Mouse (Mus musculus): ENCODE results near the gene Aplp2. TPM values are rescaled to one million over a fixed set of nuclear protein-coding genes. Genes with fewer than 3 reads are reported as not detected.
A peak's percentile ranks its signal among the peaks of the same experiment; 100 is the strongest.

Gene Aplp2
- polyA plus RNA-seq, 1 experiment, result 657 TPM

- H3K27ac ChIP-seq (replicated peaks; ENCODE audit: low read depth, low read length), result no peak overlapping the region
- no peak overlapping the region for H3K4me3 ChIP-seq (ENCODE audit: insufficient read depth, low read depth, low read length)
- no peaks in the 10 kb centered on the region for H3K4me1 ChIP-seq (ENCODE audit: control insufficient read depth, insufficient read depth, insufficient read length, low read length)
These were observed 29.1 kb upstream of the Aplp2 start for GRCm38 (mm10) chr9:31240522-31241207.

GRCm38 (mm10) chr9:31239551-31239950, 27.9 kb upstream of the Aplp2 start:
- H3K27ac ChIP-seq (replicated peaks; ENCODE audit: low read depth, low read length), result no peak overlapping the region
- no peaks in the 10 kb centered on the region for H3K4me1 ChIP-seq (ENCODE audit: control insufficient read depth, insufficient read depth, insufficient read length, low read length)
- H3K4me3 ChIP-seq (ENCODE audit: insufficient read depth, low read depth, low read length), result no peak overlapping the region

- Histone ChIP-seq H3K4me3 (ENCODE audit: insufficient read depth, low read depth, low read length) (no peak overlapping the region), H3K4me1 (ENCODE audit: control insufficient read depth, insufficient read depth, insufficient read length, low read length) (no peaks in the 10 kb centered on the region), H3K27ac (replicated peaks; ENCODE audit: low read depth, low read length) (no peak overlapping the region)
These were observed 26.9 kb upstream of the Aplp2 start for GRCm38 (mm10) chr9:31238526-31238925.

- Histone ChIP-seq H3K27ac (replicated peaks; ENCODE audit: low read depth, low read length) (no peak overlapping the region), H3K4me3 (ENCODE audit: insufficient read depth, low read depth, low read length) (no peak overlapping the region), H3K4me1 (ENCODE audit: control insufficient read depth, insufficient read depth, insufficient read length, low read length) (peaks cover 6% of the 10 kb centered on the region; the same call in 1 of the 2 replicates)
These were observed 24.5 kb upstream of the Aplp2 start for GRCm38 (mm10) chr9:31236079-31236478.

GRCm38 (mm10) chr9:31235489-31235888, 23.9 kb upstream of the Aplp2 start:
- Histone ChIP-seq H3K27ac (replicated peaks; ENCODE audit: low read depth, low read length) (no peak overlapping the region), H3K4me3 (ENCODE audit: insufficient read depth, low read depth, low read length) (no peak overlapping the region), H3K4me1 (ENCODE audit: control insufficient read depth, insufficient read depth, insufficient read length, low read length) (peaks cover 6% of the 10 kb centered on the region; the same call in 1 of the 2 replicates)

GRCm38 (mm10) chr9:31235030-31235429, 23.4 kb upstream of the Aplp2 start:
- H3K27ac ChIP-seq (replicated peaks; ENCODE audit: low read depth, low read length), result no peak overlapping the region
- H3K4me3 ChIP-seq (ENCODE audit: insufficient read depth, low read depth, low read length), result no peak overlapping the region
- peaks cover 6% of the 10 kb centered on the region; the same call in 1 of the 2 replicates for H3K4me1 ChIP-seq (ENCODE audit: control insufficient read depth, insufficient read depth, insufficient read length, low read length)

- H3K4me1 ChIP-seq (ENCODE audit: control insufficient read depth, insufficient read depth, insufficient read length, low read length), result no peaks in the 10 kb centered on the region
- no peak overlapping the region for H3K27ac ChIP-seq (replicated peaks; ENCODE audit: low read depth, low read length)
- H3K4me3 ChIP-seq (ENCODE audit: insufficient read depth, low read depth, low read length), result no peak overlapping the region
These were observed 14.9 kb upstream of the Aplp2 start for GRCm38 (mm10) chr9:31226541-31226940.

- Histone ChIP-seq H3K4me1 (ENCODE audit: control insufficient read depth, insufficient read depth, insufficient read length, low read length) (no peaks in the 10 kb centered on the region), H3K4me3 (ENCODE audit: insufficient read depth, low read depth, low read length) (no peak overlapping the region), H3K27ac (replicated peaks; ENCODE audit: low read depth, low read length) (no peak overlapping the region)
These were observed 14.2 kb upstream of the Aplp2 start for GRCm38 (mm10) chr9:31225808-31226207.

GRCm38 (mm10) chr9:31223475-31223874, 11.9 kb upstream of the Aplp2 start:
- no peak overlapping the region for H3K4me3 ChIP-seq (ENCODE audit: insufficient read depth, low read depth, low read length)
- H3K4me1 ChIP-seq (ENCODE audit: control insufficient read depth, insufficient read depth, insufficient read length, low read length), result peaks cover 2% of the 10 kb centered on the region; the same call in 1 of the 2 replicates
- H3K27ac ChIP-seq (replicated peaks; ENCODE audit: low read depth, low read length), result no peak overlapping the region

GRCm38 (mm10) chr9:31221170-31221569, 9.6 kb upstream of the Aplp2 start:
- Histone ChIP-seq H3K4me3 (ENCODE audit: insufficient read depth, low read depth, low read length) (peak overlapping the region; percentile 47), H3K27ac (replicated peaks; ENCODE audit: low read depth, low read length) (peak overlapping the region; percentile 91), H3K4me1 (ENCODE audit: control insufficient read depth, insufficient read depth, insufficient read length, low read length) (peaks cover 2% of the 10 kb centered on the region; the same call in 1 of the 2 replicates)

- H3K4me1 ChIP-seq (ENCODE audit: control insufficient read depth, insufficient read depth, insufficient read length, low read length), result peaks cover 2% of the 10 kb centered on the region; the same call in 1 of the 2 replicates
- H3K27ac ChIP-seq (replicated peaks; ENCODE audit: low read depth, low read length), result no peak overlapping the region
- H3K4me3 ChIP-seq (ENCODE audit: insufficient read depth, low read depth, low read length), result no peak overlapping the region
These were observed 6.2 kb upstream of the Aplp2 start for GRCm38 (mm10) chr9:31217631-31218380.

GRCm38 (mm10) chr9:31212500-31213008, 939 bp upstream of the Aplp2 start:
- Histone ChIP-seq H3K4me1 (ENCODE audit: control insufficient read depth, insufficient read depth, insufficient read length, low read length) (peaks cover 10% of the 10 kb centered on the region; the same call in 1 of the 2 replicates), H3K27ac (replicated peaks; ENCODE audit: low read depth, low read length) (peak overlapping the region; percentile 68), H3K4me3 (ENCODE audit: insufficient read depth, low read depth, low read length) (peak overlapping the region; percentile 79)

GRCm38 (mm10) chr9:31210749-31211689, 596 bp downstream of the Aplp2 start:
- Histone ChIP-seq H3K4me3 (ENCODE audit: insufficient read depth, low read depth, low read length) (peak overlapping the region; percentile 90), H3K27ac (replicated peaks; ENCODE audit: low read depth, low read length) (peak overlapping the region; percentile 19), H3K4me1 (ENCODE audit: control insufficient read depth, insufficient read depth, insufficient read length, low read length) (peaks cover 16% of the 10 kb centered on the region)

GRCm38 (mm10) chr9:31210163-31210562, 1.5 kb downstream of the Aplp2 start:
- Histone ChIP-seq H3K4me1 (ENCODE audit: control insufficient read depth, insufficient read depth, insufficient read length, low read length) (peaks cover 23% of the 10 kb centered on the region), H3K27ac (replicated peaks; ENCODE audit: low read depth, low read length) (no peak overlapping the region), H3K4me3 (ENCODE audit: insufficient read depth, low read depth, low read length) (peak overlapping the region; percentile 90)

All from brown adipose tissue, adult 24 weeks (tissue).